Mouse (Mus musculus) neural tube, embryonic 12.5 days (tissue): ENCODE results near the gene Metrnl. TPM values are rescaled to one million over a fixed set of nuclear protein-coding genes. Genes with fewer than 3 reads are reported as not detected.

Source experiments
- ATAC-seq: fragments of 200-750 bp; cut with Nextera tagmentation; 2 replicates; pipeline ENCODE4 v1.8.0; 2017; ENCODE audit warnings: low read depth, mild to moderate bottlenecking, moderate TSS enrichment, moderate library complexity; ENCODE audit not compliant: low FRiP score
- H3K27ac ChIP-seq: fragments of 300-500 bp; sonication (generic); 2 replicates; pipeline ENCODE4 v1.5.1; 2016
- H3K27me3 ChIP-seq: fragments of 300-500 bp; sonication (generic); replicated peaks from 2 replicates; pipeline ENCODE4 v1.6.1; 2016; ENCODE audit warnings: mild to moderate bottlenecking
- H3K36me3 ChIP-seq: fragments of 300-500 bp; sonication (generic); 2 replicates; pipeline ENCODE4 v1.6.1; 2016; ENCODE audit warnings: mild to moderate bottlenecking
- H3K4me1 ChIP-seq: fragments of 300-500 bp; sonication (generic); 2 replicates; pipeline ENCODE4 v1.6.1; 2016
- H3K4me2 ChIP-seq: fragments of 300-500 bp; sonication (generic); replicated peaks from 2 replicates; pipeline ENCODE4 v1.6.1; 2016; ENCODE audit warnings: mild to moderate bottlenecking
- H3K4me3 ChIP-seq: fragments of 300-500 bp; sonication (generic); 2 replicates; pipeline ENCODE4 v1.5.1; 2016
- H3K9ac ChIP-seq: fragments of 300-500 bp; sonication (generic); 2 replicates; pipeline ENCODE4 v1.6.1; 2016; ENCODE audit warnings: mild to moderate bottlenecking
- H3K9me3 ChIP-seq: fragments of 300-500 bp; sonication (generic); 2 replicates; pipeline ENCODE4 v1.6.1; 2016; ENCODE audit warnings: mild to moderate bottlenecking
- whole genome bisulfite sequencing: fragments of 180-500 bp; shearing (Covaris S2); methylation state at CpG from one replicate; pipeline ENCODE4 v1.1.7; 2016; 5-methylcytosine and 5-hydroxymethylcytosine counted together
- polyA plus RNA-seq: library from polyadenylated mRNA; unstranded; fragments of >200 nt; fragmentation: Nextera tagmentation; extraction: Ambion mirVana; gene quantifications from 2 replicates; pipeline ENCODE4 v1.2.1, GENCODE M21; 2016

The Metrnl gene
- polyA plus RNA-seq, 1 experiment from 2014 or later: 16.5 TPM

DNA sequence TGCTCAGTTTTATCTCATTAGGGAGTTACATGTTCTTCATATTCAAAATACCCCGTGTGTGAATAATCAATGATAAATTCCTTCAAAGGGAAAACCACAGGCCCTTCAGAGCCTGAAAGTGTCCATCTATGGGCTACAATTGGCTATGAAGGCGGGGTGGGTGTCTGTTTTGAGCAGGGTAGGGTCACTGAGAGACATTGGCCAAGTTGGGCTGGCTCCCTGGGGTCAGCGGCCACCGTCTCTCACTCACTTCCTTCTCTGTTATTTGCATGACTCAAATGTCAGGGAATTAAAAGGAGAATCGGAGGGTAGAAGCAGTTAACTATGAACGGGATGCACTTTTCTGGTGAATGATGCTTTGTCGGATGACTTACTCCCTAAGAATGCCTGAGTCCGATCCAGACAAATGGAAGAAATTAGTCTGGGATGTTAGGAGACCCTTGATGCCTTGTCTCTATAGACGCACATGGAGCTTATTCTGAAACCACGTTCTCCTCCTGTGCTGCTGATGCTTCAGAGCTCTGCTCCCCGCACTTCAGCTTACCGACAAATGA is 45.7 kb downstream of the Metrnl start:
- Histone ChIP-seq H3K9ac (no peak overlapping the region), H3K4me1 (no peaks in the 10 kb centered on the region), H3K4me2 (no peak overlapping the region), H3K36me3 (no peaks in the 10 kb centered on the region), H3K4me3 (no peak overlapping the region), H3K9me3 (no peaks in the 10 kb centered on the region), H3K27me3 (no peaks in the 10 kb centered on the region), H3K27ac (no peak overlapping the region)
- 81% methylated on average over 12 of the region's 12 CpGs for WGBS
- ATAC-seq: no peak

DNA sequence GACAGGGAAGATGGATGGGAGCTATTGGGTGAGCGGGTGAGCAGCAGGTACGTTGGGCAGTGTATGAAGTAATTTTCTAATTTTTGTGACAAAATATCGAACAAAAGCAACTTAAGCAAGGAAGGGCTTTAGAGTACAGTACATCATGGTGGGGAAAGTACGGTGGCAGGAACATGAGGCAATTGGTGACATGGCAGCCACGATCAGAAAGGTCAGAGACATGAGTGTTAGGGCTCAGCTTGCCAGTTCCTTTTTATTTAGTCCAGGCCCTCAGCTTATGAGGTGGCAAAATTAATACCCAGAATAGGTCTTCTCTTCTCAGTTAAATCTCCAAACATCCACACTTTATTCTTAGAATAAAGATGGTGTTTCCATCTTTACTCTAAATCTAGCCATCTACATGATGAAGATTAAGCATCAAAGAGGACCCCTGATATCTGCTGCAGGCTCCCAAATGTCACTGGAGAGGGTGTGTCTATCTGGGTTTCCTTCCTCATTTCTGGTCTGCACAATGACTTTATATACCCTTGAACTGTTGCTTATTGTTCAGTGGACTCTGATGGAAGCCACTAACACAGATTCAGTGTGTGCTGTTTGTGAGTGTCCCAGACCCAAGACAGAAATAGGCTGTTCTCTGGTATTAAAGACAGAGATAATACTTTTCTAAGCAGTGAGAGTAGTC is 46.8 kb downstream of the Metrnl start:
- Histone ChIP-seq H3K36me3 (no peaks in the 10 kb centered on the region), H3K4me3 (no peak overlapping the region), H3K4me2 (no peak overlapping the region), H3K9me3 (no peaks in the 10 kb centered on the region), H3K4me1 (no peaks in the 10 kb centered on the region), H3K9ac (no peak overlapping the region), H3K27ac (no peak overlapping the region), H3K27me3 (no peaks in the 10 kb centered on the region)
- no peak for ATAC-seq
- WGBS: 89% methylated on average over 5 of the region's 5 CpGs

Other genes with a start within 250 kb of the Metrnl start
- gene Tbcd, start 249.6 kb upstream of the Metrnl start, polyA plus RNA-seq: 63.1 and 65.3 TPM in 2 replicates
- gene Zfp750, start 182.2 kb upstream of the Metrnl start, polyA plus RNA-seq: 0.63 and 0.82 TPM in 2 replicates
- gene B3gntl1, start 28.4 kb upstream of the Metrnl start, polyA plus RNA-seq: 6.4 and 7.3 TPM in 2 replicates
- not detected in 2 replicates for gene Ptchd3, start 128.7 kb downstream of the Metrnl start, polyA plus RNA-seq